Mouse (Mus musculus): ENCODE measurements around the gene Pptc7.

GRCm38 (mm10) chr5:122291149-122291548 lies 7.0 kb downstream of the Pptc7 start:
- TF ChIP-seq CTCF (IDR thresholded peaks at IDR 0.05), result no peak
- no peak for TF ChIP-seq EP300 (IDR thresholded peaks at IDR 0.05; ENCODE audit: insufficient read depth, low read depth, low read length)
